Mouse (Mus musculus): ENCODE measurements at regions not wholly inside any gene's neighbourhood (a gene's known extent, or its start where the extent isn't known, plus 50 kb on each side); places are given as distances from the start of the nearest gene placed in this dataset.

DNA sequence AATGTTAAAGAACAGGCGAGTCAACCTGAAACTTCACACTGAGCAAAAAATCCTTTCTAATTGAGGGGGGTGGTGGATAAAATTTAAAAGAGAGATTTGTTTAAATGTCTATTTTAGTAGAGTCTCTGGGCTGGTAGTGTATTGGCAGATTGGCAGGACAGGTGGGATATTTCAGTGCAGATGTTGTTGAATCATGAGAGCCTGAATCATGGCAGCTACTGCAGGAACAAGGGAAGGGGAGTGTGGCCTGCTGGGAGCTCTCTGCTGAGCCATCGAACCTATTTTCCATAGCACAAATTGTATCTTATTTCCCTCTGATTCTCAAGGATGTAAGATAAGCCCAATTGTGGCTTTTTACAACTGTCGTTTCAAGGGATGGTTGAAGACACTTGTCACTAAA is 760.0 kb upstream of the Lrrc6 start:
- H3K9me3 ChIP-seq (ENCODE audit: control insufficient read depth), result no peaks in the 10 kb centered on the region
- no peak for TF ChIP-seq CTCF (IDR thresholded peaks at IDR 0.05; ENCODE audit: low read depth)
- H3K27me3 ChIP-seq (replicated peaks; ENCODE audit: control insufficient read depth, insufficient read depth, low read length), result no peaks in the 10 kb centered on the region
- H3K9ac ChIP-seq (ENCODE audit: low read depth, low read length), result no peak overlapping the region
- no peak overlapping the region for H3K4me2 ChIP-seq (replicated peaks; ENCODE audit: low read depth)
- H3K27ac ChIP-seq (ENCODE audit: low read depth, low read length), result no peak overlapping the region
- no peak overlapping the region for H3K4me3 ChIP-seq (ENCODE audit: low read depth, low read length)
- no peak for ATAC-seq
- H3K4me1 ChIP-seq (replicated peaks; ENCODE audit: control insufficient read depth, insufficient read depth, low read length), result no peaks in the 10 kb centered on the region
- WGBS, result 70% methylated on average over 3 of the region's 3 CpGs
- no peaks in the 10 kb centered on the region for H3K36me3 ChIP-seq (ENCODE audit: control insufficient read depth, insufficient read depth)

DNA sequence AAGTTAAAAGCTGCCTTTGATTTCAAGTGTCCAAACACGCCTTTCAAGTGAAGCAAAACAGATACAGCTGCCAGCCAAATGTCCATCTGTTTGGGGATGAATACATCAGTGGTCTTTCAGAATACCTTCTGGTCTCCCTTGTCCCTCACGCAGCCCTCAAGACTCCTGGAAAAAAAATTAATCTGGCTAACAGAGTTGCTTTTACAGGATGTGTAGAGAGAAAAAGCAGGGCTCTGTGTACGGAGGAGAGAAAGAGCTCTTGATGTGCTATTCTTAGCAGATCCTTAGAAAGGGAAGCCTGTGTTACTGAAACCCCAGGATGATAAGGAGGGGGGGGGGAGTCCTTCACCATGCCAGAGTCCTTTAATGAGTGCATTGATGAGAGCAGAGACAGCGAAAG is 748.4 kb upstream of the Lrrc6 start:
- ATAC-seq, result no peak
- TF ChIP-seq CTCF (IDR thresholded peaks at IDR 0.05; ENCODE audit: low read depth), result no peak
- Histone ChIP-seq H3K27me3 (replicated peaks; ENCODE audit: control insufficient read depth, insufficient read depth, low read length) (no peaks in the 10 kb centered on the region), H3K36me3 (ENCODE audit: control insufficient read depth, insufficient read depth) (no peaks in the 10 kb centered on the region), H3K27ac (ENCODE audit: low read depth, low read length) (no peak overlapping the region), H3K4me2 (replicated peaks; ENCODE audit: low read depth) (no peak overlapping the region), H3K9ac (ENCODE audit: low read depth, low read length) (no peak overlapping the region), H3K4me3 (ENCODE audit: low read depth, low read length) (no peak overlapping the region), H3K9me3 (ENCODE audit: control insufficient read depth) (no peaks in the 10 kb centered on the region), H3K4me1 (replicated peaks; ENCODE audit: control insufficient read depth, insufficient read depth, low read length) (no peaks in the 10 kb centered on the region)
- 56% methylated on average over 4 of the region's 4 CpGs for WGBS

DNA sequence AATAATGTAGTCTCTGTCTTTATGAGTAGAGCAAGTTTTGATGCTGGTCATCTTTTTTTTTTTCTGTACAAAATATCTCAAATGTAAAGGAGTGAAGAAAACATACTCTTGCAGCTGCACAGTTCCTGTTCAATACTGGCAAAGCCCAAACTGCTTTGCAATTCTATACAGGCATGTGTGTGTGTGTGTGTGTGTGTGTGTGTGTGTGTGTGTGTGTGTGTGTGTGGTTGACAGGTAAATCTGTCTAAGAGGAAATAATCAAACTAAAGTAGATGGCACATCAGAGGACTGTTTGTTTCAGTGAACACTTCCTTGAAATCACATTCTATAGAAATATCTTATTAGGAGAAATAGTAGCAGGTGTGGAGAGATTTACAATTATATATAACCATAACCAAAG is 747.8 kb upstream of the Lrrc6 start:
- H3K27me3 ChIP-seq (replicated peaks; ENCODE audit: control insufficient read depth, insufficient read depth, low read length), result no peaks in the 10 kb centered on the region
- no peak overlapping the region for H3K4me3 ChIP-seq (ENCODE audit: low read depth, low read length)
- H3K9me3 ChIP-seq (ENCODE audit: control insufficient read depth), result no peaks in the 10 kb centered on the region
- H3K27ac ChIP-seq (ENCODE audit: low read depth, low read length), result no peak overlapping the region
- H3K4me2 ChIP-seq (replicated peaks; ENCODE audit: low read depth), result no peak overlapping the region
- ATAC-seq, result no peak
- no peak for TF ChIP-seq CTCF (IDR thresholded peaks at IDR 0.05; ENCODE audit: low read depth)
- no peaks in the 10 kb centered on the region for H3K4me1 ChIP-seq (replicated peaks; ENCODE audit: control insufficient read depth, insufficient read depth, low read length)
- H3K36me3 ChIP-seq (ENCODE audit: control insufficient read depth, insufficient read depth), result no peaks in the 10 kb centered on the region
- H3K9ac ChIP-seq (ENCODE audit: low read depth, low read length), result no peak overlapping the region

DNA sequence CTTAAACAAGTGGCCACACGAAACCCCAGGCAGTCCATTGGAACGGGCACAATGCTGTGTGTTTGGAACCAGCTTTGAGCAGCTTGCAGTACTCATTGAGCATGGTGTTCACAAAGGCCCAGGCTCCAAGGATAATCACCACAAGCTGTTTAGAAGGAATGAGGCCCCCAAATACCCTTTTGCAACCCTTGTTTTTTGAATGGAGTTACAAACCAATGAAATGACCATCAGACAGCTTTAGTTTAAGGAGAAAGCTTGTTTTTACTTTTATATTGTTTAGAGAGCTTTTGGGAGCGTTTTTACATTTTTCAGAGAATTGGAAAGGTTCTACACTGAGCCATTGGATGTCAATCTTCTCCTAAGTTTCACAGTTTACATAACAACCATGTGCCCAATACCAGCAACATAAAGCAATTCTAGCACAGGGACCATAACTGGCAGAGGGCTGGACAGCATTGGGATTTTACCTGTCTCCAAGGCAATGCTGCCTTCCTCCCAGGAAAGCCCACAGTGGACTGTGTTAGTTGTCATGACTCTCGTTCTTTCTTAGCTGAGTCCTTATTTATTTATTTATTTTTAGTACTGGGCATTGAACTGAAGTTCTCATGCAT is 745.1 kb upstream of the Lrrc6 start:
- Histone ChIP-seq H3K4me2 (replicated peaks; ENCODE audit: low read depth) (no peak overlapping the region), H3K27ac (ENCODE audit: low read depth, low read length) (no peak overlapping the region), H3K4me1 (replicated peaks; ENCODE audit: control insufficient read depth, insufficient read depth, low read length) (no peaks in the 10 kb centered on the region), H3K27me3 (replicated peaks; ENCODE audit: control insufficient read depth, insufficient read depth, low read length) (no peaks in the 10 kb centered on the region), H3K36me3 (ENCODE audit: control insufficient read depth, insufficient read depth) (no peaks in the 10 kb centered on the region), H3K4me3 (ENCODE audit: low read depth, low read length) (no peak overlapping the region), H3K9me3 (ENCODE audit: control insufficient read depth) (no peaks in the 10 kb centered on the region), H3K9ac (ENCODE audit: low read depth, low read length) (no peak overlapping the region)
- no peak for TF ChIP-seq CTCF (IDR thresholded peaks at IDR 0.05; ENCODE audit: low read depth)
- no peak for ATAC-seq
- 81% methylated on average over 4 of the region's 4 CpGs for WGBS

DNA sequence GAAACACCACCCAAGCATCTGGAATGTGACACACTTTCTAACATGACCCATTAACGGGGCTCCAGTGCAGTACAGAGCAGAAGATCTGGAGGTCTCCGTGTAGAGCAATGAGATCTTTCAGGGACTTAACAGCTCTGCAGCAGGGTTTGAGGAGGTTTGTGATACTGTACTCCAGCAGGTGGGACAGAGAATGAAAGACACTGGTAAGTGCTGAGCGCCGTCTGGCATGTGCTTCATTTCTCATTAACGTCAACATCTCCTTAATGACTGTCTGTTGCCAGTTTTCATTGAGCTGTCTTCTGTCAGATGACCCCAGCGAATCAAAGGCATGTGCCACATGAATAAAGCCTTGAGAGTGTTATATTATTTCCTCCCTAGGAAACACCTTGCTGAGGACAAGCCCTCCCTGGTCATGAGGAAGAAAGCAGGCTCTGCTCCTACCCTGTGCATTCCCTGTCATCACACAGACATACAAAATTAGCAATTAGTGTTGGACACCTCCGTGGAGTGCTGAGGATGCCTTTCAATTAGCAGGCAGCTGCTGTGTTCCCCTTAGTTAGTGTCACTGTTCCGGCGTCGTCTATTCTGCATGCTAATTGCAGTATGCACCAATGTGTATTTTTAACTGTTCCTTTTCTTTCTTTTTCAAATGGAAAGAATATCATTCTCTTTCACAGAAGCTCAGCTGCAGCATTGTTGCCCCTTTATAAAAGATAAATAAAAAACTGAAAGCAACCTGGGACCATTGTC is 744.4 kb upstream of the Lrrc6 start:
- WGBS, result 69% methylated on average over 10 of the region's 10 CpGs
- no peak overlapping the region for H3K4me3 ChIP-seq (ENCODE audit: low read depth, low read length)

DNA sequence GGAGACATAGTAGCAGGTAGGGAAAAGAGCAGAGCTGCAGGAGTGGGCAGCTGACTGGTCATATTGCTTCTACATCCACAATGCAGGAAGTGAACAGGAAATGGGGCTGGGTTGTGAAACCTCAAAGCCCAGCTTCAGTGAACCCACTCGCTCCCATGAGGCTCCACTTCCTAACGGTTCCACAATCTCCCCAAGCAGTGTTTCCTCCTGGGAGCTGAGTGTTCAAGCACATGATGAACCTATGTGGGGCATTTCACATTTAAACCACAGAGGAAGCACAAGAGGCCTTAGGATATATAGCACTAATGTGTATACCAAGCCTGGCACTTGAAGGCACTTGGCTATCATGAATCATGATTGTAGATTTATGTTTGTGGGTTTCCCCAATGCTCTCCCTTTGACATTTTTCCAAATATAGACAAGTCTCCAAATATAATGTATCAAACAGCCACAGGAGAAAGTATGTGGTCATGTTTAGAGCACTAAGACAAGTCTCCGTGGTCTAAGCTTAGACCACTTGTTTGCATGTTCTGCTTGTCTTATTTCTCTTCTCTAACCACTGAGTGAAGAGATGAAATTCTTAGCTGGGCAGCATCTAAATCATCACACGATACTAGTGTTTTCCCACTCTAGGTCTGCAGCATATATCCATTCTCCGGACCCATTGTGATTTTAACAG is 734.5 kb upstream of the Lrrc6 start:
- Histone ChIP-seq H3K27ac (ENCODE audit: low read depth, low read length) (no peak overlapping the region), H3K4me2 (replicated peaks; ENCODE audit: low read depth) (no peak overlapping the region), H3K9me3 (ENCODE audit: control insufficient read depth) (no peaks in the 10 kb centered on the region), H3K36me3 (ENCODE audit: control insufficient read depth, insufficient read depth) (no peaks in the 10 kb centered on the region), H3K4me3 (ENCODE audit: low read depth, low read length) (no peak overlapping the region), H3K27me3 (replicated peaks; ENCODE audit: control insufficient read depth, insufficient read depth, low read length) (no peaks in the 10 kb centered on the region), H3K9ac (ENCODE audit: low read depth, low read length) (no peak overlapping the region), H3K4me1 (replicated peaks; ENCODE audit: control insufficient read depth, insufficient read depth, low read length) (no peaks in the 10 kb centered on the region)
- no peak for ATAC-seq
- TF ChIP-seq CTCF (IDR thresholded peaks at IDR 0.05; ENCODE audit: low read depth), result no peak
- 78% methylated on average over 5 of the region's 5 CpGs for WGBS

More for the DNA sequence above, 744.4 kb upstream of the Lrrc6 start:
- no peak overlapping the region for H3K27ac ChIP-seq (ENCODE audit: low read depth, low read length)
- H3K36me3 ChIP-seq (ENCODE audit: control insufficient read depth, insufficient read depth), result no peaks in the 10 kb centered on the region
- H3K9me3 ChIP-seq (ENCODE audit: control insufficient read depth), result no peaks in the 10 kb centered on the region
- no peaks in the 10 kb centered on the region for H3K27me3 ChIP-seq (replicated peaks; ENCODE audit: control insufficient read depth, insufficient read depth, low read length)
- H3K4me2 ChIP-seq (replicated peaks; ENCODE audit: low read depth), result no peak overlapping the region
- H3K4me1 ChIP-seq (replicated peaks; ENCODE audit: control insufficient read depth, insufficient read depth, low read length), result no peaks in the 10 kb centered on the region
- ATAC-seq, result no peak
- no peak for TF ChIP-seq CTCF (IDR thresholded peaks at IDR 0.05; ENCODE audit: low read depth)
- H3K9ac ChIP-seq (ENCODE audit: low read depth, low read length), result no peak overlapping the region
